Mouse (Mus musculus): ENCODE measurements around the gene Insc. TPM values are rescaled to one million over a fixed set of nuclear protein-coding genes. Genes with fewer than 3 reads are reported as not detected.

Insc gene
- 13.7 and 16.2 TPM in 2 replicates for polyA plus RNA-seq (2015; fragmentation: Nextera tagmentation; extraction: Ambion mirVana)

- H3K9ac ChIP-seq (replicated peaks), result no peak within 1 kb of the TSS
- ATAC-seq, result no peak
- no peak within 1 kb of the TSS for H3K27ac ChIP-seq (ENCODE audit: low read depth)
Observed at GRCm38 (mm10) chr7:114743022-114743780, at the start of gene Insc. Gene Insc, plus strand, starts transcription at chr7:114743694.

GRCm38 (mm10) chr7:114700871-114701270, 42.6 kb upstream of the Insc start:
- WGBS (ENCODE audit: insufficient replicate concordance), result 49% methylated on average over 2 of the region's 2 CpGs
- Histone ChIP-seq H3K9ac (replicated peaks) (no peak overlapping the region), H3K4me3 (ENCODE audit: low read depth, low read length) (no peak overlapping the region), H3K4me1 (ENCODE audit: insufficient read depth) (no peaks in the 10 kb centered on the region), H3K9me3 (ENCODE audit: low read length) (no peaks in the 10 kb centered on the region), H3K36me3 (replicated peaks; ENCODE audit: insufficient read depth, low read length) (no peaks in the 10 kb centered on the region), H3K27ac (ENCODE audit: low read depth) (no peak overlapping the region), H3K27me3 (ENCODE audit: insufficient read depth, low read length) (no peaks in the 10 kb centered on the region), H3K4me2 (ENCODE audit: low read depth, low read length) (no peak overlapping the region)
- no peak for DNase-seq
- no peak for ATAC-seq
- no peak for TF ChIP-seq EP300 (IDR thresholded peaks at IDR 0.05; ENCODE audit: low read depth)
- no peak for TF ChIP-seq CTCF (IDR thresholded peaks at IDR 0.05; ENCODE audit: low read depth)

More at GRCm38 (mm10) chr7:114743022-114743780, at the start of gene Insc:
- Histone ChIP-seq H3K4me3 (ENCODE audit: low read depth, low read length) (no peak within 1 kb of the TSS), H3K4me1 (ENCODE audit: insufficient read depth) (no peaks in the 10 kb centered on the region), H3K36me3 (replicated peaks; ENCODE audit: insufficient read depth, low read length) (no peaks in the 10 kb centered on the region), H3K4me2 (ENCODE audit: low read depth, low read length) (no peak within 1 kb of the TSS), H3K9me3 (ENCODE audit: low read length) (no peaks in the 10 kb centered on the region), H3K27me3 (ENCODE audit: insufficient read depth, low read length) (no peaks in the 10 kb centered on the region; the same call in 1 of the 2 replicates)
- no peak for DNase-seq
- 65% methylated on average over 5 of the region's 5 CpGs for WGBS (ENCODE audit: insufficient replicate concordance)
- TF ChIP-seq EP300 (IDR thresholded peaks at IDR 0.05; ENCODE audit: low read depth), result no peak
- TF ChIP-seq CTCF (IDR thresholded peaks at IDR 0.05; ENCODE audit: low read depth), result no peak

- H3K4me3 ChIP-seq (ENCODE audit: low read depth, low read length), result no peak overlapping the region
- 73% methylated on average over 4 of the region's 4 CpGs for WGBS (ENCODE audit: insufficient replicate concordance)
- TF ChIP-seq EP300 (IDR thresholded peaks at IDR 0.05; ENCODE audit: low read depth) (no peak), CTCF (IDR thresholded peaks at IDR 0.05; ENCODE audit: low read depth) (no peak)
- no peak overlapping the region for H3K9ac ChIP-seq (replicated peaks)
- DNase-seq (no peak), ATAC-seq (no peak)
- H3K4me1 ChIP-seq (ENCODE audit: insufficient read depth), result no peaks in the 10 kb centered on the region
- H3K27ac ChIP-seq (ENCODE audit: low read depth), result no peak overlapping the region
- no peaks in the 10 kb centered on the region for H3K9me3 ChIP-seq (ENCODE audit: low read length)
- no peak overlapping the region for H3K4me2 ChIP-seq (ENCODE audit: low read depth, low read length)
- H3K27me3 ChIP-seq (ENCODE audit: insufficient read depth, low read length), result no peaks in the 10 kb centered on the region
- no peaks in the 10 kb centered on the region for H3K36me3 ChIP-seq (replicated peaks; ENCODE audit: insufficient read depth, low read length)
Observed at GRCm38 (mm10) chr7:114706716-114707115, 36.8 kb upstream of the Insc start.

GRCm38 (mm10) chr7:114707398-114707797, 36.1 kb upstream of the Insc start:
- Histone ChIP-seq H3K4me2 (ENCODE audit: low read depth, low read length) (no peak overlapping the region), H3K9ac (replicated peaks) (no peak overlapping the region), H3K36me3 (replicated peaks; ENCODE audit: insufficient read depth, low read length) (no peaks in the 10 kb centered on the region), H3K4me1 (ENCODE audit: insufficient read depth) (no peaks in the 10 kb centered on the region), H3K4me3 (ENCODE audit: low read depth, low read length) (no peak overlapping the region), H3K27me3 (ENCODE audit: insufficient read depth, low read length) (no peaks in the 10 kb centered on the region), H3K27ac (ENCODE audit: low read depth) (no peak overlapping the region), H3K9me3 (ENCODE audit: low read length) (no peaks in the 10 kb centered on the region)
- 74% methylated on average over 1 of the region's 1 CpGs for WGBS (ENCODE audit: insufficient replicate concordance)
- ATAC-seq (no peak), DNase-seq (no peak)
- no peak for TF ChIP-seq CTCF (IDR thresholded peaks at IDR 0.05; ENCODE audit: low read depth)
- TF ChIP-seq EP300 (IDR thresholded peaks at IDR 0.05; ENCODE audit: low read depth), result no peak

GRCm38 (mm10) chr7:114710419-114710818, 33.1 kb upstream of the Insc start:
- H3K36me3 ChIP-seq (replicated peaks; ENCODE audit: insufficient read depth, low read length), result no peaks in the 10 kb centered on the region
- no peaks in the 10 kb centered on the region for H3K4me1 ChIP-seq (ENCODE audit: insufficient read depth)
- no peak for ATAC-seq
- no peak overlapping the region for H3K27ac ChIP-seq (ENCODE audit: low read depth)
- H3K4me3 ChIP-seq (ENCODE audit: low read depth, low read length), result no peak overlapping the region
- no peaks in the 10 kb centered on the region for H3K9me3 ChIP-seq (ENCODE audit: low read length)
- TF ChIP-seq CTCF (IDR thresholded peaks at IDR 0.05; ENCODE audit: low read depth) (no peak), EP300 (IDR thresholded peaks at IDR 0.05; ENCODE audit: low read depth) (no peak)
- WGBS (ENCODE audit: insufficient replicate concordance), result 68% methylated on average over 2 of the region's 2 CpGs
- no peak overlapping the region for H3K4me2 ChIP-seq (ENCODE audit: low read depth, low read length)
- DNase-seq, result no peak
- no peaks in the 10 kb centered on the region for H3K27me3 ChIP-seq (ENCODE audit: insufficient read depth, low read length)
- no peak overlapping the region for H3K9ac ChIP-seq (replicated peaks)

GRCm38 (mm10) chr7:114712523-114712922, 31.0 kb upstream of the Insc start:
- Histone ChIP-seq H3K27me3 (ENCODE audit: insufficient read depth, low read length) (0 out of 2 replicates have a peak, but pooled peaks cover 10% of the 10 kb centered on the region), H3K4me1 (ENCODE audit: insufficient read depth) (no peaks in the 10 kb centered on the region), H3K9me3 (ENCODE audit: low read length) (no peaks in the 10 kb centered on the region), H3K4me2 (ENCODE audit: low read depth, low read length) (no peak overlapping the region), H3K36me3 (replicated peaks; ENCODE audit: insufficient read depth, low read length) (no peaks in the 10 kb centered on the region), H3K9ac (replicated peaks) (no peak overlapping the region), H3K4me3 (ENCODE audit: low read depth, low read length) (no peak overlapping the region), H3K27ac (ENCODE audit: low read depth) (no peak overlapping the region)
- WGBS (ENCODE audit: insufficient replicate concordance), result 42% methylated on average over 1 of the region's 1 CpGs
- TF ChIP-seq CTCF (IDR thresholded peaks at IDR 0.05; ENCODE audit: low read depth) (no peak), EP300 (IDR thresholded peaks at IDR 0.05; ENCODE audit: low read depth) (no peak)
- ATAC-seq (no peak), DNase-seq (no peak)
